Mouse (Mus musculus): ENCODE data around the gene Gm5737. TPM values are rescaled to one million over a fixed set of nuclear protein-coding genes. Genes with fewer than 3 reads are reported as not detected.

Gm5737 gene
- polyA plus RNA-seq, 1 experiment = not detected

DNA sequence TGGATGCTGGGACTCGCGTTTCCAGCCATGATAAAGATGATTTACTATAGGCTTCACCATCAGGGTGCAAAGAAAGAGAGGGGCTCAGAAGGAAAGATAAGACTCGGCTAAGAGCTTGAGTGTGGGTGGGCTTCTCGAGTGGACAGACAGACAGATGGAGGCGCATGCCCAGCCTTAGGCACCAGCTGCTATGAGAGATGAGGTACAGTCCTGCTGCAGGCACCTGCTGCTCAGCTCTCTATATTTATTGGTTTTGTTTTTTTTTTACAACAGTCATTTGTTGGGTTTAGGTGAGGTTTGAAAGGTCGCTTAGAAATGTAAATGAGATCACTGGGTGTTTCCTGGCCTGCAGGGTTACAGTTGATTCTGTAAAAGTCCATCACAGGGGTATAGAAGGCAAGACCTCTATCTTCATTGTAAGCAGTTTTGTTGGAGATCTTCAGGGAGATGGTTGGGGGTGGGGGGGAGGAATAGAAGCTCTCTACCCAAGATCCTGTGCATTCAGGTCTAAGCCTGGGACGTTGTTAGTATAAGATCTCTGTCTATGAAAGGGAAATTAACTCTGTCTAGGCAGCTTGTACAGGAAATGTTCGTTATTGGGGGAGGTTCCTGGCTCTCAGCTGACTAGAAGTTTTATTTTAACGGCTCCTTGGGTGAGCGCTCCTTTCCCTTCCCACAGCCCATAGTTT is 48.8 kb downstream of the Gm5737 start:
- Histone ChIP-seq H3K4me3 (ENCODE audit: insufficient read depth, low read length) (no peak overlapping the region), H3K4me1 (ENCODE audit: control insufficient read depth, insufficient read depth, low read length) (peaks cover 42% of the 10 kb centered on the region), H3K27ac (ENCODE audit: insufficient read depth, low read depth, low read length) (no peak overlapping the region)
- TF ChIP-seq POLR2A (IDR thresholded peaks at IDR 0.05; ENCODE audit: borderline replicate concordance, low read depth, low read length) (no peak), CTCF (IDR thresholded peaks at IDR 0.05; ENCODE audit: low read depth, low read length) (no peak)

DNA sequence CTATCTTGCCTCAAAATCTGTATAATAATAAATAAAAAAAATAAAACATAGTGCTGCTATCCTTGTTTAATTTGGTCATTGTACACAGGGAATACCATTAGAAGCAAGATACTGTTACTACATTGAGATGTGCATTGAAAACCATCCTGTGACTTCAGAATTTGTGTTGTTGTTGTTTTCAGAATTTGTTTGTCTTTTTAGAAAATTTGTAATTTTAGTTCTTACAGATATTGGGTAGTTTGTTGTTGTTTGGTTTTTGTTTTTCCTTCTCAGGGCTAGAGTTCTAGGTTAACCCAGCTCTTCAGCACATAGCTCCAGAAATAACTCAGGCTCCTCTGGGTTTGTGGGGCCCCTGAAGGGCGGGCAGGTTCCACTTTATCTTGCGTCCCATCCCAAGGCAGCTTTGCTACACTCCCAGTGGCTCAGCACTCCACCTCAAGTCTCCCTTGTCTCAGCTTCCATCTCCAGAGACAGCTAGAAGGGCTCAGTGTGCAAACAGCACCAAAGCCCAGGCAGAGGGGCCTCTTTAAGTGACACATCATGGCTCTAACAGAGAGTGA is 49.4 kb downstream of the Gm5737 start:
- Histone ChIP-seq H3K4me3 (ENCODE audit: insufficient read depth, low read length) (no peak overlapping the region), H3K27ac (ENCODE audit: insufficient read depth, low read depth, low read length) (no peak overlapping the region), H3K4me1 (ENCODE audit: control insufficient read depth, insufficient read depth, low read length) (peaks cover 42% of the 10 kb centered on the region)
- TF ChIP-seq POLR2A (IDR thresholded peaks at IDR 0.05; ENCODE audit: borderline replicate concordance, low read depth, low read length) = no peak
- no peak for TF ChIP-seq CTCF (IDR thresholded peaks at IDR 0.05; ENCODE audit: low read depth, low read length)

DNA sequence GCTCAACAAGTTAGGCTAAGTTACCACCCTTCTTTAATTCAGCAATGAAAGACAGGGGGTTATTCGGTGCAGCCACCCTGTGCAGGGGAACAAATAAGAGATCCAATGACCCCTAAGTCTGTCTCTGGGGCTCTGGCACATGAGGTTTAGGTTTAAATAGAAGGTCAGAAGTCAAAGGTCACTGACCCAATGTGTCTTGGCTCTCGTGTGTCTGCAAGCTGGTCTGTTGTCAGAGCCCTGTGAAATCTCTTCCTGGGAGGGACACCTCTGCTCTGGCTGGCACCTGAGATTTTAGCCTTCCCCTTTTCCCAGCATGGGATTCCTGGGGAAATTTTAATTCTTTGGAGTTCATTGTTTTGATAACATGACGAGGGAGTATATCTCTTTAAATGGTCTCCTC is 50.0 kb downstream of the Gm5737 start:
- no peak overlapping the region for H3K27ac ChIP-seq (ENCODE audit: insufficient read depth, low read depth, low read length)
- peaks cover 44% of the 10 kb centered on the region for H3K4me1 ChIP-seq (ENCODE audit: control insufficient read depth, insufficient read depth, low read length)
- no peak overlapping the region for H3K4me3 ChIP-seq (ENCODE audit: insufficient read depth, low read length)
- TF ChIP-seq CTCF (IDR thresholded peaks at IDR 0.05; ENCODE audit: low read depth, low read length) (no peak), POLR2A (IDR thresholded peaks at IDR 0.05; ENCODE audit: borderline replicate concordance, low read depth, low read length) (no peak)

DNA sequence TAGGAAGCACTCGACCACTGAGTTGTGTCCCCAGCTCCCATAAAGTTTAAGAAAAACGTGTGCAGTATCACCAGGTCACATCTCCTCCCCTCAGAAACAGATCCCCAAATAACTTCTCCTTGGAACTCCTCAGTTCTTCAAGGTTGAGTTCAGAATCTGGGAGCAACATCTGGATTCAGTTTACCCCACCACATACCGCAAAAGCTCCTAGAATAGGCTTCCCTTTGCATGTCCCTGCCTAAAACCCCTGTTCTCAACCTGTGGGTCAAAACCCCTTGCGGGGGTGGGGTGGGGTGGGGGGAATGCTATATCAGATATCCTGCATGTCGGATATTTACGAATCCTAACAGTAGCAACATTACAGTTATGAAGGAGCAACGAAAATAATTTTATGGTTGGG is 50.5 kb downstream of the Gm5737 start:
- H3K4me1 ChIP-seq (ENCODE audit: control insufficient read depth, insufficient read depth, low read length) = peaks cover 48% of the 10 kb centered on the region
- TF ChIP-seq POLR2A (IDR thresholded peaks at IDR 0.05; ENCODE audit: borderline replicate concordance, low read depth, low read length) (no peak), CTCF (IDR thresholded peaks at IDR 0.05; ENCODE audit: low read depth, low read length) (no peak)
- no peak overlapping the region for H3K4me3 ChIP-seq (ENCODE audit: insufficient read depth, low read length)
- no peak overlapping the region for H3K27ac ChIP-seq (ENCODE audit: insufficient read depth, low read depth, low read length)

DNA sequence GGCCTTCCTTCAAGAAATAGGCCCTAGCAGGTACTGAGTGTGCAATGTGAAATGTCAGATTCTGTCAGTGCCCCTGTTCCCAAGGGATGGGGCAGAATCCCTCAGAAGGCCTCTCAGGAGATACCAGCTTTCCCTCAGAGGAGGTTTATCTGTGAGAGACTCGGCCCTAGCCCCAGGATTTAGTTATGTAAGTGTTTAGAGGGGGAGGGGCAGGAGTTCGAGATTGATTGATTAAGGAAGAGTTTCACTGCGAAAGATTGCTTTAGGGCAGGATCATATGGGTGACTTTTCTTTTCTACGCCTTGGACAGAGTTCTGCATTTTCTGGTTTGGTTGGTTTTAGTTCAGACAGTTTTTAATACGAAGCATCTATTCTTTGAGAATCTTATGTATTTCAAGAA is 51.3 kb downstream of the Gm5737 start:
- Histone ChIP-seq H3K4me1 (ENCODE audit: control insufficient read depth, insufficient read depth, low read length) (peaks cover 55% of the 10 kb centered on the region), H3K4me3 (ENCODE audit: insufficient read depth, low read length) (no peak overlapping the region), H3K27ac (ENCODE audit: insufficient read depth, low read depth, low read length) (no peak overlapping the region)
- no peak for TF ChIP-seq POLR2A (IDR thresholded peaks at IDR 0.05; ENCODE audit: borderline replicate concordance, low read depth, low read length)

DNA sequence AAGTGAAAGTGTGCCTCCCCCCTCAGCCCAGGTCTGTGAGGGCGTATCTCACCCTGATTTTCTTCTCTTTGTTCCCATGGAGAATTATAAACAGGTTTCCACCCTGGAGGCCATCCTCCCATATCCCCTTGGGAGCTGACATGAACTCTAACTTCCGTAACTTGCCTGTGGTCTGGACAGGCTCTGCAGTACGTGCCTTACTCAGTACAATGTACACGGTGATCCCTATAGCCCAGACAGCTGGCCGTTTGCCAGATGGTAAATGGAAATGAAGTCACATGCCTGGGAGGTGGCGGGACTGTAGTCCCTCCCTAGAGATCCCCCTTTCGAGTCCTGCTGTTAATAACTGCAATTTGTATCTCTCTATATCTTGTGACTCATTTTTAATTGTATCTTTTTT is 52.9 kb downstream of the Gm5737 start:
- H3K4me1 ChIP-seq (ENCODE audit: control insufficient read depth, insufficient read depth, low read length) = peaks cover 60% of the 10 kb centered on the region
- peak overlapping the region; percentile 45 for H3K4me3 ChIP-seq (ENCODE audit: insufficient read depth, low read length)

DNA sequence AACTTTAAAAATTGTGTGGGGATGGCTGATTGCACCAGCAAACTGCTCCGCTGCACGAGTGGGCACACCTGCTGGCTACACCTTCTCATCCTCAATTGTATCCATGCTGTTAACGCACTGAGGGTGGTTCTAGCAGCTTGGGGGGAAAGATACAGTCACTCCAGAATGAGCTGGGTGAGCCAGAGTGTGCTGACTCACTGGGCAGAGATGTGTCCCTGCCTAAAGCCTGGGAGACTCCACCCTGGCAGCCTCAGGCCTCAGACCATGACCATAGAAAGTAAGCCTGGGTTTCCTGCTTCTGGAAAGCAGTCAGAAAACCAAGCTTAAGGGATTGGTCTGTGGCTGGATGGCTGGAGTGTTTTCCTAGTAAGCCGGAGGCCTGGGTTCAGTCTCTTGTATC is 53.7 kb downstream of the Gm5737 start:
- Histone ChIP-seq H3K4me3 (ENCODE audit: insufficient read depth, low read length) (no peak overlapping the region), H3K27ac (ENCODE audit: insufficient read depth, low read depth, low read length) (peak overlapping the region; percentile 13), H3K4me1 (ENCODE audit: control insufficient read depth, insufficient read depth, low read length) (peaks cover 60% of the 10 kb centered on the region)

More for the DNA sequence above, 52.9 kb downstream of the Gm5737 start:
- peak overlapping the region; percentile 47 for H3K27ac ChIP-seq (ENCODE audit: insufficient read depth, low read depth, low read length)
- no peak for TF ChIP-seq POLR2A (IDR thresholded peaks at IDR 0.05; ENCODE audit: borderline replicate concordance, low read depth, low read length)
- TF ChIP-seq CTCF (IDR thresholded peaks at IDR 0.05; ENCODE audit: low read depth, low read length) = no peak

DNA sequence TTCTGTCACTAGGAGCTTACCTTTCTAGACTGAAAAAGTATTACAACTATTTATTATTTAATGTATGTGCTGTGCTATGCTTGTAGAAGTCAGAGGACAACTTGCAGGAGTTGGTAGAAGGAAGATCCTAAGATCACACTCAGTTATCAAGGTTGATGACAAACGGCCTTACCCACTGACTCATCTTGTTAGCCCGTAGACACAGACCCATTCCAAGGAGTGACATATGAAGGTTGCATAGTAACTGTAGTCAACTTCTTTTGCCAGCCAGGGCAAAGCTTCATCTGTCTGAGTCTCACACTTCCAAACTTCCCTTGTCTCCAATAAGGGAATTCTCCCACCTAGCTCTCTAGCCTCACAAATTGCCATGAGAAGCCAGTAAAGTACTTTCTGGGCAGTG is 54.5 kb downstream of the Gm5737 start:
- H3K27ac ChIP-seq (ENCODE audit: insufficient read depth, low read depth, low read length) = no peak overlapping the region
- peaks cover 63% of the 10 kb centered on the region for H3K4me1 ChIP-seq (ENCODE audit: control insufficient read depth, insufficient read depth, low read length)
- H3K4me3 ChIP-seq (ENCODE audit: insufficient read depth, low read length) = no peak overlapping the region
- TF ChIP-seq POLR2A (IDR thresholded peaks at IDR 0.05; ENCODE audit: borderline replicate concordance, low read depth, low read length) (no peak), CTCF (IDR thresholded peaks at IDR 0.05; ENCODE audit: low read depth, low read length) (no peak)

More for the DNA sequence above, 53.7 kb downstream of the Gm5737 start:
- no peak for TF ChIP-seq CTCF (IDR thresholded peaks at IDR 0.05; ENCODE audit: low read depth, low read length)
- no peak for TF ChIP-seq POLR2A (IDR thresholded peaks at IDR 0.05; ENCODE audit: borderline replicate concordance, low read depth, low read length)

DNA sequence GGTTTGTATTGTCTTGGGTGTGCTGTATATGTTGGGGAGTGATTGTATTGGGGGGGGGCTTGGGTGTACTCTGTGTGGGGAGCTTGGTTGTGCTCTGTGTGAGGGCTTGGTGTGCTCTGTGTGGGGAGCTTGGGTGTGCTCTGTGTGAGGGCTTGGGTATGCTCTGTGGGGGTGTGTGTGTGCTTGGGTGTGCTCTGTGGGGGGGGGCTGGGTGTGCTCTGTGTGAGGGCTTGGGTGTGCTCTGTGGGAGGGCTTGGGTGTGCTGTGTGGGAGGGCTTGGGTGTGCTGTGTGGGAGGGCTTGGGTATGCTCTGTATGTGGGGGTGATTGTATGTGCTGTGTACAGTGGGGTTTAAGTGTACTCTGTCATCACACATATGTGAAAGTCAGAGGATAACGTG is 55.6 kb downstream of the Gm5737 start:
- Histone ChIP-seq H3K4me3 (ENCODE audit: insufficient read depth, low read length) (no peak overlapping the region), H3K27ac (ENCODE audit: insufficient read depth, low read depth, low read length) (no peak overlapping the region), H3K4me1 (ENCODE audit: control insufficient read depth, insufficient read depth, low read length) (peaks cover 63% of the 10 kb centered on the region)
- TF ChIP-seq POLR2A (IDR thresholded peaks at IDR 0.05; ENCODE audit: borderline replicate concordance, low read depth, low read length) (no peak), CTCF (IDR thresholded peaks at IDR 0.05; ENCODE audit: low read depth, low read length) (no peak)

DNA sequence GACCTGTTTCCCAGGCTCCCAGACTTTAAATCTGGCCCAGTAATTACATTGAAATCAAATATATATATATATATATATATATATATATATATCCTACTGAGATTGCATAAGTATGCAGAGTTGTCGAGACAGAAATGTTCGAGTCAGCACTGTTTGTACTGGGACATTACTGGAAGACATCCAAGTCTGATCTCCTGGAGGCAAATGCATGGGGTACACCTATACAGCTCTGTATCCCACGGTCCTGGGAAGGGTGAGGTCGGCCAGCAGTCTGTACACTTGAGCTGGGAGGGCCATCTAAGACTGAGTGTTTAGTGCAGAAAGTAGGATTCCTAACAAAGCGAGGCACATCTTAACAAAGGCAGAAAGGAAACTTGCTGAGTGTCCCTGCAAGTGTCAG is 57.7 kb downstream of the Gm5737 start:
- TF ChIP-seq POLR2A (IDR thresholded peaks at IDR 0.05; ENCODE audit: borderline replicate concordance, low read depth, low read length) (no peak), CTCF (IDR thresholded peaks at IDR 0.05; ENCODE audit: low read depth, low read length) (no peak)
- Histone ChIP-seq H3K4me1 (ENCODE audit: control insufficient read depth, insufficient read depth, low read length) (peaks cover 56% of the 10 kb centered on the region), H3K4me3 (ENCODE audit: insufficient read depth, low read length) (peak overlapping the region; percentile 57), H3K27ac (ENCODE audit: insufficient read depth, low read depth, low read length) (peak overlapping the region; percentile 97)

Data from bone marrow macrophage, adult 2 months (primary cell).